Mouse (Mus musculus): ENCODE results near the gene Ypel2. TPM values are rescaled to one million over a fixed set of nuclear protein-coding genes. Genes with fewer than 3 reads are reported as not detected.
"Not testable (repeated sequence)": the region's sequence is repeated elsewhere in the genome, so short reads cannot be mapped to it uniquely, and the experiment has no call there.

Ypel2 gene
- polyA plus RNA-seq (2012; rRNA removed): 5.1 and 8.3 TPM in 2 replicates

DNA sequence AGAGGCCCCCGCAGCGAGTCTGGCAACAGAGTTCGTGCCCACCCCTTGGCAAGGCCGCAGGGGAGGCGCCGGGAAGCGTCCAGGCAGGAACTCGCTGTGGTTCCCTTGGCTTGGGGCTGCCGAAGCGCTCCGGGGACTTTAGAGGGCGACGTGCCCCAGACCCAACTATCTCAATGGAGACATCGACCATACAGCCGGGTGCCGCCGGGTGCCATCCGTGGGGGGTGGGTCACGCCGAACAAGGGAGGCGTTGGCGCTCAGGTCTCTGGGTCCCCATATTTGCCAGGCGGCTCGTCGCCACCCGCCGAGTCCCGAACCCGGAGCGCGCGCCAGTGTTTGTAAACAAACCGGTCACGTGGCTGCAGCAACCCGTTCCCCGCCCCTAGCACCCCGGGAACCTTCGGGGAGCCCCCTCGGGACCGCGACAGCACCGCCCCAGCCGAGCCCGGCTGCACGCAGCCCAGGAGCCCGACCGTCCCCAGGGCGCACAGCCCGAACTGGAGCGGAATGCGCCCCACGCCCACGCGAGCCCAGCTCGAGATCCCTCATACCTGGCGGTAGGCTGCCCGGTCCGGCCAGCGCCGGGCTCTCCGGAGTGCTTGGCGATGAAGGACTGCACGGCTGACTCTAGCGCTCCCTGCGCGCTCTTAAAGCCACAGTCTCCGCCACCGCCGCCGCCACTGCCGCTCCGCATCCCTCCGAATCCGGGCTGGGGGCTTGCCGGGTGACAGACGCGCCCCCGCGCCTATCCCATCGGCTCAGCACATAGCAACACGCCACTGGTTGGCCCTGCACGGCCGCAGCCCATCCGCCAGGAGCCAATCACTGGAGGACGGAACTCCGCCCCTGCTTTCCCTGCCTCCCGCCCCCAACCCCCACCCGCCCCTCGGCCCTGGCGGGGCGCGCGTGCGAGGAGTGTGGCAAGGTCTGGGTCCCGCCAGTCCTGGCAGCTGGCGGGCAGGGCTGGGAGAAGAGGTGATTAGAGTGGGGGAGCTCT lies at the start of gene Ypel2:
Gene Ypel2 (minus strand): TSS at position 667 of the 997 bp plus-strand sequence.
- no peak for DNase-seq (ENCODE audit: low read depth, low spot score)
- WGBS: under 1% methylated on average over 96 of the region's 96 CpGs

DNA sequence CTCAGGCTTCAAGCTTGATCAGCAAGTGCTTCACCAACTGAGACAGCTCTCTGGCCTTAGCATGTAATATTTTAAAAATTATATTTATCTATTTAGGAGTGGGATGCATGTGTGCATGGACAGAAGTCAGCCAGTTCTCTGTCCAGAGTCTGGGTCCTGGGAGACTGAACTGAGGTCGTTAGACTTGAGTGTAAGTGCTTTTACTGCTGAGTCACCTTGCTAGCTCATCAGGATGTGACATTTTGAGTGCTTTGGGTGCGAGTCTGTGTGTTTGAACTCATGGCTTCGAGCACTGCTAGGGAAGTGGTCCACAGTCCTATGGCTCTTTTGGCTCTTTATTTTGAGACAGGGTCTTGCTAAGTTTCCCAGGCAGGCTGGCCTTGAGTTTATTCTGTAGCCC lies 49.5 kb upstream of the Ypel2 start:
- WGBS: 72% methylated on average over 3 of the region's 3 CpGs

DNA sequence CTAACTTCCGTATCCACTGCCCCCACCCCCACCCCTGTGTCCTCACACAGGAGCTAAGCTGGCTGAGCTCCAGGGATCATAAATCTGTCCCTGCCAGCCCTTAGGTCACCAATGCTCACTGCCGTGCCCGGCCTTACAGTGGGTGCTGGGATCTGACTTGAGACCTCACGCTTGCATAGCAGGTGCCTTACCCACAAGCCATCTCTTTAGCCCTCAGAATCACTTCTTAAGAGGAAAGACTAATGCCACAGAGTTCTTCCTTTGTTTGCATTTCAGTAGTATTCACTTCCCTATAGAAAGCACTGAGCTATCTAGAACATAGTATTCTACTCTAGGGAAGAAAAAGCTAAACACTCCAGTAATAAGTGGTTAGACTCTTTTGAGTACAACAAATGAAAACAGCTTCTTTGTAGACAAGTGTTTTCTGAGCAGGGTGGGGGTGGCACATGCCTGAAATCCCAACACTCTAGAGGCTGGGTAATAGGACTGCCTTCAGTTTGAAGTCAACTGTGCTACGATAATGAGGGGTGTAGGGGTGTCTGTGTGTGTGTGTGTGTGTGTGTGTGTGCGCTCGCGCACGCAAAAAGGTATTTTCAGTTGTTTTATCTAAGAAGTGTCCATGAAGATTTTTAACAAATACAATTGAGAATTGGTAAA lies 45.9 kb upstream of the Ypel2 start:
- 57% methylated on average over 9 of the region's 9 CpGs for WGBS
- DNase-seq (ENCODE audit: low read depth, low spot score): peak; percentile 79

More for the DNA sequence above, 49.5 kb upstream of the Ypel2 start:
- no peak for DNase-seq (ENCODE audit: low read depth, low spot score)

DNA sequence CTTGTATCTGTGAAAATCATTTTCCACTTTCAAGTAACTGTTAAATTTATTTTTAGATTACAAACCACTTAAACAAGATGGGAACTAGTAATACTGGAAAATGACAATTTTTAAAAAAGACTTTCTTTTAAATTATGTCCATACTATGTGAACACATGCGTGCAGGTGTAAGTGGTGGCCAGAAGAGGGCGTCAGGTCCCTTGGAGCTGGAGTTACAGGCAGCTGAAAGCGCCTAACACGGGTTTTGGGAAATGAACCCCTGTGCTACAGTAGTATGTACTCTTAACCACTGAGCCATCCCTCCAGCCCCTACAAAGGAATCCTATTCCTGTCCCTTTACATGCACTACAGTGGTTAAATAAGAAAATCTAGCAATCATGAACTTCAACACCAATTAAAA lies 42.7 kb upstream of the Ypel2 start:
- 80% methylated on average over 4 of the region's 4 CpGs for WGBS
- DNase-seq (ENCODE audit: low read depth, low spot score): no peak

DNA sequence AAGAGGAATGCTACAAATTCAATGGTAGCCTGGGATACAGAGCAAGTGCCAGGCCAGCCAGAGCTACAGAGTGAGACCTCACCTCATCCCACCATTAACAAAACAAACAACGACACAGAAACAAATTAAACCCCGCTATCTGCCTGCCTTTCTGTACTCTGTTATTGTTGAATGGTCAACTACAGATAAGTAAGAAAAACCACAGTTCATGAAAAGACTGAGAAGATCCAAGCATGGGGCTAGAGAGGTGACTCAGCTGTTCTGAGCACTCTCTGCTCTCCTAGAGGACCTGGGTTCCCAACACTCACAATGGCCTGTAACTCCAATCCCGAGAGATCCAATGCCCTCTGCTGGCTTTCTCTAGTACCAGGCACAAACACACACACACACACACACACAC lies 34.7 kb upstream of the Ypel2 start:
- DNase-seq (ENCODE audit: low read depth, low spot score): no peak
- 97% methylated on average over 3 of the region's 3 CpGs for WGBS

DNA sequence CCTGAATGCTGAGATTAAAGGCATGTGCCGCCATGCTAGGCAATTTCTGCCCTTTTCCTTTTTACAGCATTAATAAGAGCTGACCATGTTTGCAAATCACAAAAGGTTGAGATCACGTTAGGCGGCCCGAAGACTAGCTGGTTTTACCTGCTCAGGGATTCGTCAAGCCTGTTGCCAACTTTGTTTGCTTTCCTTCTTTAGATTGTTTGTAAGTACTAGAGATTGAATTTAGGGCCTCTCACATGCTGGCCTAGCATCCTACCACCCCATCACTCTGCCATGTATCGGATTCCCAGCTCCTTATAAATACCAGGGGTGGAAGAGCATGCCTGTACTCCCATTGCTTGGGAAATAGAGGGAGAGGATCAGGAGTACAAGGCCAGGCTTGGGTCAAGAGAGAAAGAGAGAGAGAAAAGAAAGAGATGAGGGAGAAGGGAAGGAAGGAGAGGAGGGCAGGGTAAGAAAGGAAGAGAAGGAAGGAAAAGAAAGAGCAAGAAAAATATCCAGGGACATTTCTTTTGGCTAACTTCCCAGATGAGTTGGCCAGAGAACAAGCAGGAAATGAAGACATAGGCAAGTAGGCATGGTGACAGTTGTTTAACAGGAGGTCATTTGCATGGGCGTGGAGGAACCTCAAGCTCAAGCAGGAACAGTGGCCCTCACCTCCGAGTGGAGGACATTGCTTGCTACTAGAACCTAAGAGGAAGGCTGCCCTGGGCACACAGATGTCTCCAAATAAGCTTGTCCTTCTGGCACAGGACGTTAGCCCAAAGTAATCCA lies 32.8 kb upstream of the Ypel2 start:
- DNase-seq (ENCODE audit: low read depth, low spot score): peak; percentile 91

DNA sequence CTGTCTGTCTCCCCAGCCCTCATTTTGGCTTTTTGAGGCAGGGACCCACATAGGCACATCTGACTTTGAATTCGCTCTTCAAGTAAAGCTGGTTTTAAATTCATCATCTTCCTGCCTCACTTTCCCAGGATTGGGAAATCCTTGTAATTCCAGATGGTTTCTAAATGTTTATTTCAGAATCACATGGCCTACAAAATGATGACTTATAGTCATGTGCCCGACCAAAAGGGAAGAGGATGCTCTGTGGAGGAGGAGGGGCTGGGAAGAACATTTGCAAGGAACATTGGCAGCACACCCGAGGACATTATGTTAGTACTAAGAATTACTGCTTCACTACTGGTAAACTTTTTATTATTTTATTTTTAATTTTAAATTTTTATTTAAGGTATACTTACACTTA lies 31.8 kb upstream of the Ypel2 start:
- DNase-seq (ENCODE audit: low read depth, low spot score): no peak
- WGBS: 39% methylated on average over 3 of the region's 3 CpGs

More for the DNA sequence above, 32.8 kb upstream of the Ypel2 start:
- WGBS: 25% methylated on average over 9 of the region's 9 CpGs

DNA sequence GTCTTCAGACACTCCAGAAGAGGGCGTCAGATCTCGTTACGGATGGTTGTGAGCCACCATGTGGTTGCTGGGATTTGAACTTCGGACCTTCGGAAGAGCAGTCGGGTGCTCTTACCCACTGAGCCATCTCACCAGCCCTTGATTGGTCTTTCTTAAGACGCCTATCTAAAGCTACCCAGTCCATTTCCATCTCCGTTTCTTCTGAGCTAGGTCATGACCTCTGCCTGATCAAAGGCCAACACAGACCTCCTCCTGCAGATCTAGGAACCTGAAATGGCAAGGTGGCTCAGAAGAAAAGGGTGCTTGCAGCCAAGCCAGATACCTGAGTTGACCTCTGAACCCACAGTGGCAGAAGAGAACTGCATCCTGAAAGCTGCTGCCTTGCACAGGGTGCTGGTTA lies 29.7 kb upstream of the Ypel2 start:
- DNase-seq (ENCODE audit: low read depth, low spot score): not testable (repeated sequence)
- WGBS: 20% methylated on average over 8 of the region's 8 CpGs

DNA sequence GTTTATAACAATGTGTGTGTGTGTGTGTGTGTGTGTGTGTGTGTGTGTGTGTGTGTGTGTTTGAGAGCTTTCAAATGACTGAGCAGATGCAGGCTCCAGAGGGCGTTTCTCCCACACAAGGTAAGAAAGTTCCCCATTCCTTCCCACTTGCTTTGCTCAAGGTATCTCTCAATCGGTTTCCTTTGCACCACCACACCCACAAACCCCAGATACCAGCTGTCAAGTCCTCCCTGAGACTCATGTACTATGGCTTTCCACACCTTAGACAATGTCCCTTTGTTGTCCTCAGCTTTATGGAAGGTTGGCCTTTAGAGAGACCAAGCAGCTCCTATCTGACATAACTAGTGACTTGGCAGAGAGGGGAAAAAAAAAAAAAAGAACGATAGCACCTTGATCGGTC lies 29.3 kb upstream of the Ypel2 start:
- DNase-seq (ENCODE audit: low read depth, low spot score): no peak
- WGBS: 31% methylated on average over 4 of the region's 4 CpGs

DNA sequence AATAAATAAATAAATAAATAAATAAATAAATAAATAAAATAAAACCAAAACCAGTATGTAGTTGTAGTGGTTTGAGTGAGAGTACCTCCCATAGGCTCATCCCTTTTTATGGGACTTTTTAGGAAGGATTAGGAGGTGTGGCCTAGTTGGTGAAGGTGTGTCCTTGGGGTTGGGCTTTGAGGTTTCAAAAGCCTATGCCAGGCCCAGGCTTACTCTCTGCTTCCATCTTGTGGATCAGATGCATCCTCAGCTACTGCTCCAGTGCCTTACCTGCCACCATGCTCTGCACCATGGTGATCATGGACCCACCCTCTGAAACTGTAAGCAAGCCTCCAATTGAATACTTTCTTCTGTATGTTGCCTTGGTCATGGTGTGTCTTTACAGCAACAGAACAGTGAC lies 28.0 kb upstream of the Ypel2 start:
- DNase-seq (ENCODE audit: low read depth, low spot score): no peak

DNA sequence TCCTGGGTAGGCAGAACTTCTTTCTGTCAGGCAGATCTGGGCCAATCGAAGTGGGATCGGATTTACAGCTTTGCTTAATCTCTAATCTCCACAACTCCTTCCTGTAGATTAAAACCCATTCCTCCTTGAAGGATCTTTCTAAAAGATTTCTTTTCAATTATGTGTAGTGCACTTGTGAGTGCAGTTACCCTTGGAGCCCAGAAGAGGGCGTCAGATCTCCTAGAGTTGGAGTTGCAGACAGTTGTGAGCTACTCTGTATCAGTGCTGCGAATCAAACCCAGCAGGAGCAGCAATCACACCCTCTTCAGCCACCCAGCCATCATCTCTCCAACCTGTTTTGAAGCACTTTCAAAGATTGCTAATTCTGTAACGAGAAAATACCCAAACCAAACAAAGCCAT lies 26.9 kb upstream of the Ypel2 start:
- DNase-seq (ENCODE audit: low read depth, low spot score): no peak
- 85% methylated on average over 5 of the region's 5 CpGs for WGBS

DNA sequence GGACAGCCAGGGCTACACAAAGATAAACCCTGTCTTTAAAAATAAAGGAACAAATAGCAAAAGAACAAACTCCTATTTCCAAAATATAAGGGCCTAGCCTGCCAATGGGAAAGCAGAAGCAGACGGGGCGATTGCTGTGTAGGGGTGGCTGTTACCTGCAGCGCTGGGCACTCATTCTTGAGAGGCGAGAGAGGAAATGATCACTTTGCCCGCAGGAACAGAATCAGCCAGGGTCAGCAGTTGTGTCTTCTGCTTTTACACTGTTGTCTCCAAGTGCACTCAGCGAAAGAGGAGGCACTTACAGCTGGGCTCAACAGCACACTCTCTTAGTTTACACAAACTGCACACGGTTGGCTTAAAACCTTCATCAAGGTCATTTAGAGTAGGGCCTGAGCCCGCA lies 25.9 kb upstream of the Ypel2 start:
- DNase-seq (ENCODE audit: low read depth, low spot score): no peak
- WGBS: 82% methylated on average over 8 of the region's 8 CpGs

DNA sequence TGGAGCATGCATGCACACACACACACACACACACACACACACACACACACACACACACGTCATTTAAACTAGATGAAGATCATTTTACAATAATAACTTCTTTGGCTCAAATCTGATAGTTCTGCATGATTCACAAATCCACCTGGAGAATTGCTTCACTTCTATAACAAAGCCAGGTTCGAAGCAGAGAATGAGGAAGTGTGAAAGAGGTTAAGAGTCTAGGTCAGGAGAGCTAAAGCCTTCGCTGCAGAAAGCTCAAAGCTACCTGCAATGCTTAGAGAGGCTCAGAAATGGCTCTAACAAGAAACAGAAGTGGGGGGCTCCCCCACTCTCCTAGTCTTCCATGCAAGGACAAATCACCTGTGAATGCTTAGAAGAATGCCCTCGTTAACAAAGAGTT lies 24.6 kb upstream of the Ypel2 start:
- WGBS: 40% methylated on average over 4 of the region's 4 CpGs

DNA sequence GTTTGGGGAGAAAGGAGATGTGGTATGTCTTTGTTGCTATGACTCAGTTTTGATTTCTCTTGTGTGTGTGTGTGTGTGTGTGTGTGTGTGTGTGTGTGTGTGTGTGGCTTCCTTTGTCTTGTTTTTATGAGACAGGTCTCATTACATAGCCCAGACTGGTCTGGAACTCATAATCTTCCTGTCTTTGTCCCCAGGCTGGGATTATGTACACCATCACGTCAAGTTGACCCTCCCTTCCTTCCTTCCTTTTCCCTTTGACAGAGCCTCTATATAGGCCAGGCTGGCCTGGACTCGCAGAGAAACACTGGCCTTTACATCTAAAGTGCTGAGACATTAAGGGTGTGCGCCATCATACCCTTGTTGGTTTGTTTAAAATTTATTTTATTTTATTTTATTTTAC lies 22.2 kb upstream of the Ypel2 start:
- 75% methylated on average over 3 of the region's 3 CpGs for WGBS
- DNase-seq (ENCODE audit: low read depth, low spot score): no peak

More for the DNA sequence above, 24.6 kb upstream of the Ypel2 start:
- no peak for DNase-seq (ENCODE audit: low read depth, low spot score)

DNA sequence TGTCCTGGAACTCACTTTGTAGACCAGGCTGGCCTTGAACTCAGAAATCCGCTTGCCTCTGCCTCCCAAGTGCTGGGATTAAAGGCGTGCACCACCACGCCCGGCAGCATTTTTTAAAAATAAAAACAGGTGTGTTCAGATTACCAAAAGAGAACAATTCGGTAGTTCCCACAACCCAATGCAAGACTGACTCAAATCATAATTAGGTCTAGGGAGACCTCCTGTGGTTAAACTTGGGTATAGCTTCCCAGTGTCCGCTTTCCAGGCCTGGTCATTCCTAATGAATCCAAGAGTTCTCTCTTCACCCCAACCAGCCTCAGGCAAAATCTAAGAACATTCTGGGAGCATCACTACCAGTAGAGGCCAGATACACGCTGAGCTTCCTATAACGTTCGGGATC lies 17.0 kb upstream of the Ypel2 start:
- 14% methylated on average over 9 of the region's 9 CpGs for WGBS
- DNase-seq (ENCODE audit: low read depth, low spot score): no peak

DNA sequence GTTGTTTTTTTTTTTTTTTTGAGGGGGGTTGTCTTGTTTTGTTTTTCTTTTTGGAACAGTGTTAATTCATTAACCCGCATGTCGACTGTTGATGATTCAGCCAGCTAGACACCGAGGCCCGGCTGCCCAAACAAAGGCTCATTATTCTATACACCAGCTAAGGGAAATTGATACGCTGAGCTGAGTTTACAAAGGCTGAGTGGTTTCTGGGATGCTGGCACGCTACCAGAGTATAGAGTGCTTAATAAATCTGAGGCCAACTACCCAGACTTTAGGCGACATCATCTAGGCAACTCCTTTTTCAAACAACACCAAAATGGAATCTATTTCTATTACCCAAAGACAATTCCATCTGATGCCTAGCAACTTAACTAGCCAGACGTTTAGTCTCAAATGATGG lies 13.9 kb upstream of the Ypel2 start:
- WGBS: 15% methylated on average over 8 of the region's 8 CpGs
- DNase-seq (ENCODE audit: low read depth, low spot score): no peak

DNA sequence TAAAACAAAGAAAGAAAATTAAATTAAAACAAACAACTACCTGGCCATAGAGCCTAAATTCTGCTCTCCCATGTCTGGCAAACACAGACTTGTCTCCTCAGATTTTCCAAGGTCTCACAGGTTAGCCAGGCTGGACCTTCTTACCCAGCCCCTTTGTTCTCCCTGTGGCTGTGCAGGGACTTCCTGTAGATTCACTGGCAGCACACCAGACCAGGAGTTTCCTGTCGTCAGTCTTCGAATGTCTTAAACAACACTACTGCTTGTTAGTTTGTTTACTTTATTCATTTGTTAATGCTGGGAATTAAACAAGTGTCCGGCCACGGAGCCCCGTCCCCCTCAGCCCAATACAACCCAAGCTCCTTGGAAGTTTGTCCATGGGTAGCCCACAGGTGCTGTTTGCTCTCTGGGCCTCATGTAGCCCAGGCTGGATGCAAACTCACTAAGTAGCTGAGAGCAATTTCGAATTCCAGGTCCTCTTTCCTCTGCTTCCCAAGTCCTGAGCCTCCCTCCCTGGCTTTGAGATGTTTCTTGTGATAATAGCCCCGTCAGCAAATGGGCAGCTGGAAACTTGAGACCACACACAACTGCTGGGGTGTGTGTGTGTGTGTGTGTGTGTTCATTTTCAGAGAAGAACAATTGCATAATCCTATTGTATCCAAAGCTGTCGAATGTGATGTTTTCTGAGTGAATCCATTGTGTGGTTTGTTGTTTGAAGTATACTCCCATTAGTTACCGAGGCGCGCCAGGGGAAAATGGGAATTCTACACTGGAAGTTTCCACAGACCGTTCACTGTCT lies 11.7 kb upstream of the Ypel2 start:
- WGBS: 63% methylated on average over 12 of the region's 12 CpGs
- no peak for DNase-seq (ENCODE audit: low read depth, low spot score)

DNA sequence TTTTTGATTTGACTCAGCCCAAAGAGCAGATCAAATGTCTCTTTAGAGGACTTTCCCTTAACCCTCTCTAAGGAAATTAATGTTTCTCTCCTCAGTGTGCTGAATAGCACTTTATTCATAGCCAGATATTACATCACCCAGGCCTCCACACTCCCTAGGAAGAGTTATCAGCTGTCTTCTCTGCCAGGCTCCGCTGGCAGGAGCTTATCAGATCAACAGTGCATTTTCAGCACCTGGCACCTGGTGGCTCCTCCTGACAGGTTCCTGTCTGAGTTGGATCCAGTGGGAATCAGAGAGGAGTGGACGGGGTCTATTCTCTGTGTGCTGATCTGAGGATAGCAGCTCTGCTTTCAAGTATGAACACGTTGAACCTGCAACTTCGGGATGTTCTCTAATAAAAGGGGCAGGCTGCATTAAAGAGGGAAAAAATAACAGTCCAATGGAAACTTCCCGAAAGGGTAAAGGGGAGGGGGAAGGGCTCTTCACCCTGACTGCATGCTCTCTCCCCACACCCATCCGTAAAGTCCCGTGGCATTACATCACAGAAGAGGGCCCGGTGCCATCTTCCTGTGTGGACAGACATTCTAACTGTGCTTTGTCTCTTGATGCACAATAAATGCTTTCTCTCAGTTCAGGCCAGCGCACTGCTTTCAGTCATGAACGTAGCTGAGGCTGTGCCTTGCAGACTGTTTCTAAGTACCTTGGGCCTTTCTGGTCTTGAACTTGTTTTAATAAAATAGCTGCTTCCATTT lies 8.7 kb upstream of the Ypel2 start:
- 28% methylated on average over 10 of the region's 10 CpGs for WGBS
- DNase-seq (ENCODE audit: low read depth, low spot score): no peak

DNA sequence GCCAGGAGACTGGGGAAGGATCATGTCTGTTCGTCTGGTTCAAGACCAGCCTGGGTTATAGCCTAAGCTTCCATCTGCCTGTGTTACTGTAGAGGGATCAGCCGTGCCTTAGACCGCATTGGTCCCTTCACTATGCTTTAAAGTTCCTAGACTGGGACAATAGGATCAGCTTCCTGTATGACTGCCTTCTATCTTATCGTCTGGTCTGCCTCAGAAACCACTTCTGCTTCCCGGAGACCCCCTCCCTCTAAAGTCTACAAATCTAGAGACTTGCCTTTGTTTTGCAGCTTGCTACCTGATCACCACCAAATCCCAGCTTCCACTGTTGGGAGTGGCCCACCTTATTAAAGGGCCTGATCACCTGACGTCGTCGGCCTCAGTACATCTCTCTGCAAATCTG lies 7.7 kb upstream of the Ypel2 start:
- 81% methylated on average over 8 of the region's 8 CpGs for WGBS
- no peak for DNase-seq (ENCODE audit: low read depth, low spot score)
